Mouse (Mus musculus): Measurements from ENCODE around the gene Olfr1445. TPM values are rescaled to one million over a fixed set of nuclear protein-coding genes. Genes with fewer than 3 reads are reported as not detected.

The Olfr1445 gene
- polyA plus RNA-seq (2015; fragmentation: Nextera tagmentation; extraction: Ambion mirVana) = not detected in 2 replicates

GRCm38 (mm10) chr19:12883555-12883954, at the start of gene Olfr1445:
TSS of gene Olfr1445 (plus strand) at chr19:12883855.
- Histone ChIP-seq H3K36me3 (no peaks in the 10 kb centered on the region), H3K4me1 (replicated peaks) (no peaks in the 10 kb centered on the region), H3K4me3 (no peak within 1 kb of the TSS), H3K4me2 (no peak within 1 kb of the TSS), H3K27me3 (no peaks in the 10 kb centered on the region), H3K27ac (replicated peaks) (no peak within 1 kb of the TSS), H3K9me3 (no peaks in the 10 kb centered on the region), H3K9ac (no peak within 1 kb of the TSS)
- ATAC-seq (ENCODE audit: low FRiP score, low read depth) = no peak
- 85% methylated on average over 2 of the region's 2 CpGs for WGBS

DNA sequence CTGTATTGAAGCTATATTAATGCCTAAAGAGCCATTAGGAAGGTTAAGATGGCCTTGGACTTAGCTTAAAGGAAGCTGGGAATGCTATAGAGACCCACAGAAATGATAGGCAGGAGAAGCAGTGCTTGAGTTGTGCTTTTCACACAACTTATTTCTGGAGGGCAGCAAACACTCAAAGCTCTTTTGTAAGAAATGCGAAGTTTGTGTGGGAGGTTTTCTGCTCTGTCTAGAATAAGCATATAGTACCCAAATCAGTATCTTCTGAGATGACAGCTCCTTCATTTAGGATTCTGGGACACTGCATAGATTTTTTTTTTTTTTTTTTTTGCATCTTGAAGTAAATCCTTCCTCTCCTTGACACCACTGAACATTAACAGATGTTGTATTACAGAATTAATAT, 45.1 kb upstream of the Olfr1445 start:
- Histone ChIP-seq H3K4me2 (no peak overlapping the region), H3K36me3 (no peaks in the 10 kb centered on the region), H3K9ac (no peak overlapping the region), H3K4me1 (replicated peaks) (no peaks in the 10 kb centered on the region), H3K9me3 (no peaks in the 10 kb centered on the region), H3K27me3 (no peaks in the 10 kb centered on the region), H3K4me3 (no peak overlapping the region), H3K27ac (replicated peaks) (no peak overlapping the region)
- WGBS = 83% methylated on average over 1 of the region's 1 CpGs
- no peak for ATAC-seq (ENCODE audit: low FRiP score, low read depth)

DNA sequence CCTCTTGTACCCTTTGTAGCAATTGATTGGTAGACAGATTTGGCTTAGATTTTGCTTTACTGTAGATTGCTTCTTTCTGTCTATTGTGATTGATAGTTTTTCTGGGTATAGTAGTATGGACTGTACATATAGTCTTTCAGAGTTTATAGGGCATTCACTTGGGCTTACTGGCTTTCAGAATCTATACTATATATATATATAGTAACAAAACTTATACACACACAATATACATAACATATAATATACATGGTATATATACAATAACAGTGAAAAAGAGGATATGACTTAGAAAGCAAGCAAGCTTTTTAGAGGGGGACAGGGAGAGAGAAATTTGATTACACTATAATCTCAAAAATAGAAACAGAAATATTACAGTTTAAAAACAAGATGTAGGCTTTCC, 37.3 kb upstream of the Olfr1445 start, which contains the start of gene Gm5244:
TSS of gene Gm5244 (plus strand) at position 301 of the 400 bp plus-strand sequence.
- H3K27me3 ChIP-seq = no peaks in the 10 kb centered on the region
- no peaks in the 10 kb centered on the region for H3K4me1 ChIP-seq (replicated peaks)
- H3K36me3 ChIP-seq = no peaks in the 10 kb centered on the region
- H3K9me3 ChIP-seq = no peaks in the 10 kb centered on the region
- no peak within 1 kb of the TSS for H3K9ac ChIP-seq
- no peak within 1 kb of the TSS for H3K27ac ChIP-seq (replicated peaks)
- no peak for ATAC-seq (ENCODE audit: low FRiP score, low read depth)
- H3K4me3 ChIP-seq = no peak within 1 kb of the TSS
- H3K4me2 ChIP-seq = no peak within 1 kb of the TSS

DNA sequence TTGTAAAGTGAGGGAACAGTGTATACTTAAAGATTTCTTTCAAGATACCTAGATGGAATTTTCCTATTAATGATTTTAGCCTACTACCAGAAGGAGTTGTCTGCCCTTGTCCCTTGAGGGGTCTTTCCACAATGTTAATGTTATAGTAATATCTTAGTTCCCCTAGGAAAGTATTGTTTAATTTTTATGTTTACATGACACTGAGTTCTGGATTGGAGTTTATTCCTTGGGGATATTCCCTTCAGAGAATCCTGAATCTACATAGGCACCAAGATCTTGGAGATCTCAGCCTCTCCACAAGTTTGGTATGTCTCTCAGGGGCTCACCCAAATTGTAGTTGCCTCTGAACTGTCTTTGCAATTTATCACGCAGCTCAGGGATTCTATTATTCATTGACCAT, 26.7 kb upstream of the Olfr1445 start, which contains the start of gene Olfr1444:
TSS of gene Olfr1444 (plus strand) at position 301 of the 400 bp plus-strand sequence.
- no peak for ATAC-seq (ENCODE audit: low FRiP score, low read depth)
- no peak within 1 kb of the TSS for H3K9ac ChIP-seq
- H3K36me3 ChIP-seq = no peaks in the 10 kb centered on the region
- H3K4me1 ChIP-seq (replicated peaks) = no peaks in the 10 kb centered on the region
- H3K27me3 ChIP-seq = no peaks in the 10 kb centered on the region
- H3K4me2 ChIP-seq = no peak within 1 kb of the TSS
- WGBS = 56% methylated on average over 1 of the region's 1 CpGs
- H3K4me3 ChIP-seq = no peak within 1 kb of the TSS
- H3K27ac ChIP-seq (replicated peaks) = no peak within 1 kb of the TSS
- no peaks in the 10 kb centered on the region for H3K9me3 ChIP-seq

DNA sequence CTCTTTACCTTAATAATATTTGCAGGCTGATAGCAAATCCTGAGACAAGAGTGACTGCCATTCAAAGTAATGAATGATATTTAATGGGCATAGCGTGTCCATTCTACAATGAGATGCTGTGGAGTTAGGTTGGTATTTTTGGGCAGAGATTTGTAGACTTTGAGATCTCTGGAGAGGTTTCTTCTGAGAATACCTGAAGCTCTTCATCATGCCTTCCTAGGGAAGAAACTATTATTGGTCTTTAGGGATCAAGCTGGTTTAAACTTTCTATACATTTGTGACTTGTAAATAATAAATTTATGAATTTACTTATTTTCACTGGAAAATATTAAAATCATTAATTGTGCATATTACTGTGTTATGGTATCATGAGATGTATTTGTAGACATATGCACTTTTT, 9.8 kb downstream of the Olfr1445 start, which contains the start of gene Olfr1446:
TSS of gene Olfr1446 (minus strand) at position 101 of the 400 bp plus-strand sequence.
- ATAC-seq (ENCODE audit: low FRiP score, low read depth) = no peak
- no peaks in the 10 kb centered on the region for H3K9me3 ChIP-seq
- H3K36me3 ChIP-seq = no peaks in the 10 kb centered on the region
- H3K27ac ChIP-seq (replicated peaks) = no peak within 1 kb of the TSS
- H3K4me1 ChIP-seq (replicated peaks) = no peaks in the 10 kb centered on the region
- no peaks in the 10 kb centered on the region for H3K27me3 ChIP-seq
- no peak within 1 kb of the TSS for H3K9ac ChIP-seq
- WGBS = 77% methylated on average over 1 of the region's 1 CpGs
- no peak within 1 kb of the TSS for H3K4me3 ChIP-seq
- H3K4me2 ChIP-seq = no peak within 1 kb of the TSS

- H3K36me3 ChIP-seq = no peaks in the 10 kb centered on the region
- H3K27ac ChIP-seq (replicated peaks) = no peak within 1 kb of the TSS
- H3K4me1 ChIP-seq (replicated peaks) = no peaks in the 10 kb centered on the region
- H3K9me3 ChIP-seq = 0 out of 2 replicates have a peak, but pooled peaks cover 3% of the 10 kb centered on the region
- no peak within 1 kb of the TSS for H3K4me2 ChIP-seq
- 94% methylated on average over 1 of the region's 1 CpGs for WGBS
- ATAC-seq (ENCODE audit: low FRiP score, low read depth) = no peak
- H3K4me3 ChIP-seq = no peak within 1 kb of the TSS
- H3K9ac ChIP-seq = no peak within 1 kb of the TSS
- H3K27me3 ChIP-seq = no peaks in the 10 kb centered on the region
Measured at GRCm38 (mm10) chr19:12903643-12904042, 20.0 kb downstream of the Olfr1445 start, which contains the start of gene Olfr1447. TSS of gene Olfr1447 (minus strand) at chr19:12903743.

- Histone ChIP-seq H3K27ac (replicated peaks) (no peak within 1 kb of the TSS), H3K4me1 (replicated peaks) (no peaks in the 10 kb centered on the region), H3K36me3 (no peaks in the 10 kb centered on the region), H3K27me3 (no peaks in the 10 kb centered on the region), H3K4me3 (no peak within 1 kb of the TSS), H3K9me3 (no peaks in the 10 kb centered on the region), H3K9ac (no peak within 1 kb of the TSS), H3K4me2 (no peak within 1 kb of the TSS)
- no peak for ATAC-seq (ENCODE audit: low FRiP score, low read depth)
- WGBS = 72% methylated on average over 1 of the region's 1 CpGs
Measured at GRCm38 (mm10) chr19:12924319-12924718, 40.7 kb downstream of the Olfr1445 start, which contains the start of gene Olfr1448. TSS of gene Olfr1448 (minus strand) at chr19:12924419.

GRCm38 (mm10) chr19:12930540-12930939, 46.9 kb downstream of the Olfr1445 start, which contains the start of gene Olfr1449:
TSS of gene Olfr1449 (plus strand) at chr19:12930840.
- no peaks in the 10 kb centered on the region for H3K27me3 ChIP-seq
- H3K4me3 ChIP-seq = no peak within 1 kb of the TSS
- H3K36me3 ChIP-seq = no peaks in the 10 kb centered on the region
- H3K4me1 ChIP-seq (replicated peaks) = no peaks in the 10 kb centered on the region
- no peak within 1 kb of the TSS for H3K4me2 ChIP-seq
- no peak for ATAC-seq (ENCODE audit: low FRiP score, low read depth)
- H3K9ac ChIP-seq = no peak within 1 kb of the TSS
- H3K9me3 ChIP-seq = no peaks in the 10 kb centered on the region; the same call in 1 of the 2 replicates
- H3K27ac ChIP-seq (replicated peaks) = no peak within 1 kb of the TSS

Other genes with a start within 250 kb of the Olfr1445 start
- gene Olfr1442, start 213.4 kb upstream of the Olfr1445 start, polyA plus RNA-seq (2015; fragmentation: Nextera tagmentation; extraction: Ambion mirVana) = not detected in 2 replicates
- gene Olfr1443, start 205.7 kb upstream of the Olfr1445 start, polyA plus RNA-seq (2015; fragmentation: Nextera tagmentation; extraction: Ambion mirVana) = not detected in 2 replicates
- not detected in 2 replicates for gene Keg1, start 188.1 kb upstream of the Olfr1445 start, polyA plus RNA-seq (2015; fragmentation: Nextera tagmentation; extraction: Ambion mirVana)
- gene Cntf, start 118.2 kb upstream of the Olfr1445 start, polyA plus RNA-seq (2015; fragmentation: Nextera tagmentation; extraction: Ambion mirVana) = 1.00 and 1.2 TPM in 2 replicates
- 13.6 and 14.3 TPM in 2 replicates for gene Zfp91, start 87.7 kb upstream of the Olfr1445 start, polyA plus RNA-seq (2015; fragmentation: Nextera tagmentation; extraction: Ambion mirVana)
- gene Lpxn, start 87.7 kb upstream of the Olfr1445 start, polyA plus RNA-seq (2015; fragmentation: Nextera tagmentation; extraction: Ambion mirVana) = 1.1 and 1.6 TPM in 2 replicates
- not detected in 2 replicates for gene Gm5244, start 37.2 kb upstream of the Olfr1445 start, polyA plus RNA-seq (2015; fragmentation: Nextera tagmentation; extraction: Ambion mirVana)
- not detected in 2 replicates for gene Olfr1444, start 26.6 kb upstream of the Olfr1445 start, polyA plus RNA-seq (2015; fragmentation: Nextera tagmentation; extraction: Ambion mirVana)
- gene Olfr1446, start 9.7 kb downstream of the Olfr1445 start, polyA plus RNA-seq (2015; fragmentation: Nextera tagmentation; extraction: Ambion mirVana) = not detected in 2 replicates
- not detected in 2 replicates for gene Olfr1447, start 19.9 kb downstream of the Olfr1445 start, polyA plus RNA-seq (2015; fragmentation: Nextera tagmentation; extraction: Ambion mirVana)
- not detected in 2 replicates for gene Olfr1448, start 40.6 kb downstream of the Olfr1445 start, polyA plus RNA-seq (2015; fragmentation: Nextera tagmentation; extraction: Ambion mirVana)
- gene Olfr1449, start 47.0 kb downstream of the Olfr1445 start, polyA plus RNA-seq (2015; fragmentation: Nextera tagmentation; extraction: Ambion mirVana) = not detected in 2 replicates
- gene Olfr1450, start 66.4 kb downstream of the Olfr1445 start, polyA plus RNA-seq (2015; fragmentation: Nextera tagmentation; extraction: Ambion mirVana) = not detected in 2 replicates
- not detected in 2 replicates for gene Olfr1451, start 111.2 kb downstream of the Olfr1445 start, polyA plus RNA-seq (2015; fragmentation: Nextera tagmentation; extraction: Ambion mirVana)
- not detected in 2 replicates for gene Olfr1453, start 144.5 kb downstream of the Olfr1445 start, polyA plus RNA-seq (2015; fragmentation: Nextera tagmentation; extraction: Ambion mirVana)
- gene Olfr1454, start 176.8 kb downstream of the Olfr1445 start, polyA plus RNA-seq (2015; fragmentation: Nextera tagmentation; extraction: Ambion mirVana) = not detected in 2 replicates
- gene Olfr1457, start 214.0 kb downstream of the Olfr1445 start, polyA plus RNA-seq (2015; fragmentation: Nextera tagmentation; extraction: Ambion mirVana) = not detected in 2 replicates
- gene Olfr1458, start 222.9 kb downstream of the Olfr1445 start, polyA plus RNA-seq (2015; fragmentation: Nextera tagmentation; extraction: Ambion mirVana) = not detected in 2 replicates

All from hindbrain, embryonic 15.5 days (tissue).